Mouse (Mus musculus) layer of hippocampus, postnatal 25 days (tissue): ENCODE results near the gene Sema4b. TPM values are rescaled to one million over a fixed set of nuclear protein-coding genes. Genes with fewer than 3 reads are reported as not detected.

ENCODE experiments used
- DNase-seq, 2 experiments: peaks; one replicate each; pipeline ENCODE4 v3.0.0; 2022; ENCODE audit warnings: mixed read lengths in 2 of 2, low spot score in 1 of 2; ENCODE audit errors: extremely low spot score in 1 of 2
- total RNA-seq, 2 experiments: library from RNA; stranded (reverse); gene quantifications; 2 replicates each; pipeline ENCODE4 v1.2.3; 2021

The Sema4b gene
- total RNA-seq, 2 experiments from 2014 or later, result 23.0 to 23.2 TPM

DNA sequence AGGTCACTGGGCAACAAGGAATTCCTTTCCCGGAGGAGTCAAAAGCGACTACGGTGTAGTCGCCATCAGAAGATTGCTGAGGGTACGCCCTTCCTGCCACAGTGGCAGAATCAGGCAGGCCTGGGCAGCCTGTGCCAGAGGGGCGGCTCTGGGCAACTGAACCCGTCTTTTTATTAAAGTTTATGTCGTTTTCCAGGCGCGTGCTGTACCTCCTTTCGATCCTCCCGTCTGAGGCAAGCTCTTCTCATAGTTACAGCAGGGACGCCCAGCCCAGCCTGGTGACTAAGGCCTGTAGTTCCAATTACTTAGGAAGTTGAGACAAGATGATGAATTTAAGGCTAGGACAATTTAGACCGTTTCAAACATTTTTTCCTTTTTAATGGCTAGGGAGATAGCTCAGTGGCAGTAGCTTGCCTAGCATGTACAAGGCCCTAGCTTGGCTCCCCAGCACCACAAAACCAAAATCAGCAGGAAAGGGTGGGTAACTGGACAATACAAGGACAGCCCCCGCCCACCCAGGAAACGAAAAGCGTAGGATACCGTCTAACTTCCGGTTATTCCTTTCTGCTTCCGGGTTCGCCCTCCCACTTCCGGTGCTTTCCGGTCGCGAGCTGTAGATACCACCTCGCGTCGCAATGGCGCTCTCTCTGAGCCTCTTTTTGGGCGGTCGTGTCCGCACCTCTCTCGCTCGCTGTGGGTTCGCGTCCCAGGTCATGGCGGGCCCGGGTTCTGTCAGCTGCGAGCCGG lies 74.2 kb downstream of the Sema4b start, which contains the start of gene Ngrn:
Gene Ngrn (plus strand): TSS at position 591 of the 747 bp plus-strand sequence.
- peak; percentile 69 to 74 for DNase-seq

DNA sequence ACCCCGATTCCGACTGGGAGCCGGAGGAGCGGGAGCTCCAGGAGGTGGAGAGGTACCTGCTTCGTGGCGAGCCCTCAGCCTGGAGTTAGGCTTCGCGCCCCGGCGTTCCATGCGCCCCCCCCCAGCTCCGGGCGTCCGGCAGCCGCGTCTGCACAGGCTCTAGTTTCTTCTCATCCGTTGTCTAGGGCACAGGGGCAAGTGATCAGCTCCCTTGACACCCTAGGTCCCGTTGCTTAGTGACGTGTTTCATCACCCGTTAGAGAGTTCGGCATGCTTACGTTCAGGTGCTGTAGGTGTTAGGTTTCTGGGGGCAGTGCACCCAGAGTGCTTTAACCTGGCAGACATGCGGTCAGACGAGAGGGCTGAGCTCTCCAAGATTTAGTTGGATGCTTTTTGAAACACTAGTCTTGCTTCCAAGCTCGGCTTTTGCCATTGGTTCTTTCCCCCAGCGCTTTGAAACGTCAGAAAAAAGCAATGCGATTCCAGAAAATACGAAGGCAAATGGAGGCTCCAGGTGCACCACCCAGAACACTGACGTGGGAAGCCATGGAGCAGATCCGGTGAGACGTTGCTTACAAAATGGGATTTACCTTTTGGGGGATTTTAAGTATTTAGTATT lies 74.8 kb downstream of the Sema4b start:
- DNase-seq, result peak in 1 of 2 experiments; percentile 10

DNA sequence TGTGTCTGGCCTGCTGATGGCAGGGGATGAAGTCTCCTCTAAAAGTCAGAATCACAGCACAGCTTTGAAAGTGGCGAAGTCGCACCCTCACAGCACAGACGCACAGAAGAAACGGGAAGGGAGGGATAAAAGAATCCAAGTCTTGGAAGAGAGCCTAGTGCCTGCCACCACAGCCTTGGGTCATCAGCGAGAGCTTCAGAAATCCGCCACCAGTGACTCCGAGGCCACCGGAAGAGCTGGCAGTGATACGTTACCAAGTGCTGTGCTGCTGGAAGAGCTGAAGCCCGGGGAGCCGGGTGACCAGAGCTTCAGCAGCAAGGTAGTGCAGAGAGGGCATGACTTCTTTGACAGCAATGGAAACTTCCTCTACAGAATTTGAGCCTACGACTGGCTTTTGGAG lies 78.0 kb downstream of the Sema4b start:
- DNase-seq, result no peak

DNA sequence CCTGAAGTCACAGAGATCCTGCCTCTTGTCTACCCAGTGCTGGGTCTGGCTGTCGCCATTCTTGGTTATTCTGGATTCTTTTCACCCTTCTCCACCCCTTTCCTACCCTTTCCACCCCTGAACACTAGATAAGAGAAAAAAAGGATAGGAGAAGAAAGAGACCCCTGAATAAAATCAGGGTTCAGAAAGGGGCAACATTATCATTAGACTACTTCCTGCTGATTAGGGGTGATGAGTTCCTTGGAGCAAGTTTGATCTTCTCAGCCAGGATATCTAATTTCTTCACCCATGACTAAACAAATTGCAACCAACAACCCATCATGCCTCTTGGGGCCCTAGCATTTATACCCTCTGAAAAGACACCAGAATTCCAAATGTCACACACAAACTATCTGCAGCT lies 81.1 kb downstream of the Sema4b start:
- no peak for DNase-seq

DNA sequence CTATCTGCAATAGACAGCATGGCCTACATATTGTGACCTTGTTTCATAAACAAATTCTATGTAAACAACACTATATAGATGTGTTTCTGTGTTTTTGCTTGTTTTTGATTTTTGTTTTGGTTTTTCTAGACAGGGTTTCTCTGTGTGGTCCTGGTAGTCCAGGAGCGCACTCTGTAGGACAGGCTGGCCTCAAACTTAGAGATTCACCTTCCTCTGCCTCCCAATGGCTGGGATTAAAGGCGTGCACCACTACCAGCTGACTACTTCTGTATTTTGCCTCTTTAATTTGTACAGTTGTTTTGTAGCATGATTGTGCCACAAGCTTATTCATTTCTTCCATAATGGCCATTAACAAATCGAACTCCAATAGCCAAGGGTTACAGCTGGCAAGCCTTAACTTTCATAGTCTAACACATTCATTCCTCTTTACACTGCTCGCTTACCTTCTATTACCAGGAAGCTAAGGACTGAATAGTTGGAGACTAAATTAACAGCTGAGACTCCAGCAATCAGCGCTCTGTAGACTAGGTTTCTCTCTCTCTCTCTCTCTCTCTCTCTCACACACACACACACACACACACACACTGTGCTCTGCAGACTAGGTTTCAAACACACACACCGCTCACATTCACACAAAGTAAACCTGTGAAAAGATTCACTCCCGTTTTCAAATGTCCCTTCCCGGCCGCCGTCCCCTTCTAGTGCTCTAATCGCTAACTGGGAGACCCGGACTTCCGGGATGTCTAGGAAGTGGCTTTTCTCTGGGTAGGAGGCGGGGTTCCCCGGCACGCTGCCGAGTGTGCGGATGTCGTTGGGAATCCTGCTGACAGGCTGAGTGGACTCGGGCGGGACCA lies 82.5 kb downstream of the Sema4b start, which contains the start of gene Vps33b:
Gene Vps33b (plus strand): TSS at position 753 of the 854 bp plus-strand sequence.
- peak; percentile 90 to 99 for DNase-seq

DNA sequence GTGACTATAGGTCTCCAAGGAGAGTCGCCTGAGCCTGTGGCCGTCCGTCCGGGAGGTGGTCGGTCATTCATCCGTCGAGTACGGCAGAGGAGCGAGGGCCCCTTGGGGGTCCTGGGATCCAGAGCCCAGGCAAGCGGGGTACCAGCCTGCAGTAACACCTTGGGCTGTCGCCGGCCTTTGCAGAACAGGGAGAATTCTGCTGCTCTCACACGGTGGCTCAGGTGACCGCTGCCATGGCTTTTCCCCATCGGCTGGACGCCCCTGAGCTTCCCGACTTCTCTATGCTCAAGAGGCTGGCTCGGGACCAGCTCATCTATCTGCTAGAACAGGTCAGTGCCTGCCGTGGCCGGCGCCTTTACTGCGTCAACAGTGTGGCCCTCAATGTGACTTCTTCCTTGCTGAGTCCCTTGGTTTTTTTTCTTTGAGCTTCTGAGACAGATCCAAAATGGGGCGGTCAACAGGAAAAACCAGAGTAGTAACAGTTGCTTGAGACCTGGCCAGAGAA lies 83.2 kb downstream of the Sema4b start:
- peak in 1 of 2 experiments; percentile 11 for DNase-seq

DNA sequence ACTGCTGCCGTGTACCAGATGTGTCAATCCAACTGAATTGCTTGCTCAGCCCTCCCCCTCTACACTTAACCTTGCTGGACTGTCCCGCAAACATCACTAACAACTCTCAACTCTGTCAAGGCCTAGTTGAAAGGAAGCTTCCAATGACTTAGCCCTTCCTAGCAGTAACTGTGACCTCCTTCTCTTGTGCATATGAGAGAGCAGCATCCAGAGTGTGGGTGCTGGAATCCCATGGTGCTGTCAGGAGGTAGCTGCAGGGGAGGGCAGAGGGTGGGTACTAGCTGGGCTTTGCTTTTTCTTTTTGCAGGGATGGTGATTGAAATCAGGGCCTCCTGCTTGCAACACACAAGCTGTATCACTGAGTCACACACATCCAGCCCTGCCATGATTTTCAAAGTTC lies 86.8 kb downstream of the Sema4b start:
- no peak for DNase-seq

Other genes with a start within 250 kb of the Sema4b start
- gene Zfp710, start 162.0 kb upstream of the Sema4b start, total RNA-seq, result 10 to 100 TPM; 20.9 to 22.9 TPM
- gene Idh2, start 71.4 kb upstream of the Sema4b start, total RNA-seq, result 10 to 100 TPM; 62.2 to 67.0 TPM
- 10 to 100 TPM; 23.8 to 25.2 TPM for gene Cib1, start 46.0 kb downstream of the Sema4b start, total RNA-seq
- gene Gdpgp1, start 46.0 kb downstream of the Sema4b start, total RNA-seq, result 1 to 10 TPM; 6.1 to 6.9 TPM
- 1 to 10 TPM; 1.8 to 2.0 TPM for gene Ttll13, start 59.5 kb downstream of the Sema4b start, total RNA-seq
- gene Ngrn, start 74.4 kb downstream of the Sema4b start, total RNA-seq, result 10 to 100 TPM; 40.0 to 44.4 TPM
- 10 to 100 TPM; 19.3 to 23.6 TPM for gene Vps33b, start 82.8 kb downstream of the Sema4b start, total RNA-seq
- gene Prc1, start 107.6 kb downstream of the Sema4b start, total RNA-seq, result 1 to 10 TPM; 2.2 to 2.7 TPM
- gene Rccd1, start 137.6 kb downstream of the Sema4b start, total RNA-seq, result 10 to 100 TPM; 13.6 to 15.4 TPM
- gene Unc45a, start 154.2 kb downstream of the Sema4b start, total RNA-seq, result 10 to 100 TPM; 34.9 to 41.5 TPM
- gene Hddc3, start 156.3 kb downstream of the Sema4b start, total RNA-seq, result 10 to 100 TPM; 45.5 to 48.1 TPM
- gene Man2a2, start 184.5 kb downstream of the Sema4b start, total RNA-seq, result 100 to 1,000 TPM; 141 to 168 TPM
- 1 to 10 TPM; 4.2 to 6.1 TPM for gene Fes, start 201.1 kb downstream of the Sema4b start, total RNA-seq
- gene Furin, start 218.6 kb downstream of the Sema4b start, total RNA-seq, result 10 to 100 TPM; 39.6 to 42.3 TPM